Mouse (Mus musculus) G1E (cell line): ENCODE results near the gene Bex3. TPM values are rescaled to one million over a fixed set of nuclear protein-coding genes. Genes with fewer than 3 reads are reported as not detected.

Experiments used
- ATAC-seq: 2 replicates; pipeline ENCODE4 v1.8.0; 2016; ENCODE audit warnings: mild to moderate bottlenecking; ENCODE audit not compliant: insufficient number of reproducible peaks, poor library complexity, low FRiP score, severe bottlenecking; ENCODE audit errors: extremely low read depth
- DNase-seq: peaks from one replicate; pipeline ENCODE4 v3.0.0; 2012; ENCODE audit warnings: low spot score
- H3K27me3 ChIP-seq: 2 replicates; pipeline ENCODE4 v1.6.1; 2012; ENCODE audit warnings: mild to moderate bottlenecking, low read length, inconsistent platforms; ENCODE audit not compliant: insufficient read depth
- H3K36me3 ChIP-seq: replicated peaks from 2 replicates; pipeline ENCODE3; 2012; ENCODE audit warnings: mild to moderate bottlenecking, inconsistent platforms
- H3K4me1 ChIP-seq: 2 replicates; pipeline ENCODE4 v1.6.1; 2012; ENCODE audit warnings: low read depth, low read length, inconsistent platforms, mixed read lengths; ENCODE audit not compliant: insufficient read depth
- H3K4me3 ChIP-seq: 2 replicates; pipeline ENCODE4 v1.5.1; 2012; ENCODE audit warnings: low read depth, mild to moderate bottlenecking, inconsistent platforms, low read length, moderate library complexity, mixed read lengths
- H3K9me3 ChIP-seq: replicated peaks from 2 replicates; pipeline ENCODE4 v1.6.1; 2012; ENCODE audit warnings: inconsistent platforms
- CTCF ChIP-seq: IDR thresholded peaks from 2 replicates; pipeline ENCODE4 v1.5.1; 2012; ENCODE audit warnings: low read depth, low read length, inconsistent platforms, mixed read lengths
- GATA1 ChIP-seq: IDR thresholded peaks from 2 replicates; pipeline ENCODE4 v1.6.1; 2012; ENCODE audit warnings: borderline replicate concordance, low read length, inconsistent platforms, mixed read lengths
- GATA2 ChIP-seq: IDR thresholded peaks from 2 replicates; pipeline ENCODE4 v1.6.1; 2012; ENCODE audit warnings: low read depth, low read length, inconsistent platforms, borderline replicate concordance
- POLR2AphosphoS5 ChIP-seq: IDR thresholded peaks from 2 replicates; pipeline ENCODE4 v1.6.1; 2012; ENCODE audit warnings: low read depth, low read length, inconsistent platforms; ENCODE audit not compliant: insufficient replicate concordance
- TAL1 ChIP-seq: conservative IDR thresholded peaks from 2 replicates; pipeline ENCODE4 v1.6.1; 2012; ENCODE audit warnings: low read depth, low read length, inconsistent platforms, mixed read lengths
- polyA plus RNA-seq: library from polyadenylated mRNA; stranded (reverse); fragments of >175 nt; gene quantifications from 2 replicates; pipeline ENCODE4 v1.2.3, GENCODE M21; 2012
- total RNA-seq, 2 experiments: library from RNA; stranded (forward) in 1 of 2; stranded (reverse) in 1 of 2; fragments of 200-1000 nt in 1 of 2; fragments of >200 nt in 1 of 2; fragmentation: Nextera tagmentation in 1 of 2; gene quantifications; 2 replicates each; pipeline ENCODE4 v1.2.3; 2014 to 2017

Bex3 gene
- total and polyA plus RNA-seq, 3 experiments, result 233 to 525 (median 293) TPM

GRCm38 (mm10) chrX:136274542-136274941, 4.5 kb downstream of the Bex3 start:
- Histone ChIP-seq H3K36me3 (peaks cover 13% of the 10 kb centered on the region), H3K27me3 (no peaks in the 10 kb centered on the region), H3K4me3 (no peak overlapping the region), H3K4me1 (peaks cover 8% of the 10 kb centered on the region), H3K9me3 (no peaks in the 10 kb centered on the region)
- no peak for TF ChIP-seq GATA2
- no peak for TF ChIP-seq POLR2AphosphoS5
- no peak for TF ChIP-seq GATA1
- TF ChIP-seq TAL1, result no peak
- no peak for TF ChIP-seq CTCF
- DNase-seq, result no peak
- no peak for ATAC-seq

DNA sequence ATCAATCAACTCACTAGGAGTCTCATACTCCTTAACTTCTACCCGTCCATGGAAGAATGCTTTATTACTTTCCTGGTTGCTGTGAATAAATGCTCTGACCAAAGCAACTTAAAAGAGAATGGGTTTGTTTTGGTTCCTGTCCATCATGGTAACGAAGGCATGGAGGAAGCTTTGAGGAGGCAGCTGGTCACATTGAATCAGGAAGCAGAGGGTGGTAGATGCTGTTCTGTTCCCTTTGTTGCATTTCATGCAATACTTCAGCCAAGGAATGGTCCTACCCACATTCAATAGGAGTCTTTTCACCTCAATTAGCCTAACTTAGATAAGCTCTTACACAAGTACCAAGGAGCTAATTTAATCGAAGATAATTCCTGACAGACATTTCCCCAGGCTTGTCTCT, 5.3 kb downstream of the Bex3 start:
- no peak for TF ChIP-seq GATA2
- TF ChIP-seq POLR2AphosphoS5, result no peak
- no peak for TF ChIP-seq CTCF
- TF ChIP-seq TAL1, result no peak
- no peak for TF ChIP-seq GATA1
- no peaks in the 10 kb centered on the region for H3K9me3 ChIP-seq
- H3K27me3 ChIP-seq, result no peaks in the 10 kb centered on the region
- H3K4me1 ChIP-seq, result peaks cover 7% of the 10 kb centered on the region
- H3K36me3 ChIP-seq, result peaks cover 13% of the 10 kb centered on the region
- ATAC-seq, result no peak
- H3K4me3 ChIP-seq, result no peak overlapping the region
- no peak for DNase-seq

DNA sequence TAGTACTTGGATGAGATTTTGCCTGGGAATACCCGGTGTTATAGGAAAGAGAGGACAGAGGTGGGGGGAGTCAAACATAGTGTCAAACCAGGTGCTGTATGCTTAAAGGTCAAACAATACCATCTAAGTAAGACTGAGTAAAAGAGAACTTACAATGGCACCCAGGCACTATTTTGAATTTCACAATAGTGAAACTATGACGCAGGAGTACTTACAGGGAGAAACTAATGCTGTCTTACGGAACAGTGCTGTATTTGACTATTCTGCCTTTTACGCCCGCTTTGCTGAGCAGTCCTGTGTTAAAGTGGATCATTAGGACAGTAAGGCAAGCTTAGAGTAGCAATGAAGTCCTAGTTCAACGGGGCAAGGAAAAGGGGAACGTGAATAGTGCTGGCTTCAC, 7.5 kb downstream of the Bex3 start:
- Histone ChIP-seq H3K9me3 (no peaks in the 10 kb centered on the region), H3K4me1 (no peaks in the 10 kb centered on the region), H3K27me3 (no peaks in the 10 kb centered on the region), H3K4me3 (no peak overlapping the region), H3K36me3 (no peaks in the 10 kb centered on the region)
- ATAC-seq (no peak), DNase-seq (no peak)
- TF ChIP-seq GATA1, result no peak
- no peak for TF ChIP-seq CTCF
- TF ChIP-seq TAL1, result no peak
- no peak for TF ChIP-seq GATA2
- no peak for TF ChIP-seq POLR2AphosphoS5

DNA sequence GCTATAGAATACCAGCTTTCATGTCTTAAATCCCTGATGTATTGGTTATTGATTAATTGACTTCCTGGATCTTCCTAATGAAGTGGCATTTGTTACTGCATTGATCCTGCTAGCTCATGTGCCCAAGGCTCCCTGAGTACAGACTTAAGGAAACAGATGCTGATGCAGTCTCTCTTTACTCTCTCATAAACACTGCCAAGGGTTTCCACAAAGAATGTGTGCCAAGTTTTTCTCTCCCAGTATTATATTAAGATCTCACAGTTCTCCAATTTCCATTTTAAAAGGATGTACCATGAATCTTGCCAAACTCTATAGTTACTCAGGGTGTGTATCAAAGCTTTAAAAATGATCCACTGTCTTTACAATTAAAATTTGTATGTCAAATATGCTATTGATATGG, 8.3 kb downstream of the Bex3 start:
- no peak for ATAC-seq

DNA sequence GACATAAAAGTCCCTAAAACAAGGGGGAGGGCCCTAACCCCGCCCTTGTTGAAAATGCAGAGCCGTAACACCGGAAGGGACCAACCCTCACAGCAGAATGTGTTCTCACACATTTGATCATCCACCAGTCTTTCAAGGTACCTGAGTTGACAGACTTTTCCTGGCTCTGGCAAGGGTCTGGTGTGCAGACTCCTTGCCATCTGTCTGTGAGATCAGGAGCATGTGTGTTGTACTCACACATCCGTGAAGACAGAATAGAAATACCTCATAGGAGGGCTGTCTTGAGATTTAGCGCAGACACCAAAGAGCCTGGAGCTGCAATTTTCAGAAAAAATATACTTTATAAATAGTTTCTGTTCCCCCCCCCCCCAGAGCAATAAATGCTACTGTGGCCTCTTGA, 9.4 kb downstream of the Bex3 start:
- Histone ChIP-seq H3K4me3 (no peak overlapping the region), H3K27me3 (no peaks in the 10 kb centered on the region), H3K4me1 (no peaks in the 10 kb centered on the region), H3K36me3 (no peaks in the 10 kb centered on the region), H3K9me3 (no peaks in the 10 kb centered on the region)
- ATAC-seq (no peak), DNase-seq (no peak)
- no peak for TF ChIP-seq POLR2AphosphoS5
- no peak for TF ChIP-seq GATA2

More for the DNA sequence above, 8.3 kb downstream of the Bex3 start:
- DNase-seq, result no peak
- Histone ChIP-seq H3K27me3 (no peaks in the 10 kb centered on the region), H3K4me1 (no peaks in the 10 kb centered on the region), H3K36me3 (no peaks in the 10 kb centered on the region), H3K9me3 (no peaks in the 10 kb centered on the region), H3K4me3 (no peak overlapping the region)
- no peak for TF ChIP-seq GATA2
- no peak for TF ChIP-seq TAL1
- no peak for TF ChIP-seq GATA1
- no peak for TF ChIP-seq CTCF
- TF ChIP-seq POLR2AphosphoS5, result no peak

DNA sequence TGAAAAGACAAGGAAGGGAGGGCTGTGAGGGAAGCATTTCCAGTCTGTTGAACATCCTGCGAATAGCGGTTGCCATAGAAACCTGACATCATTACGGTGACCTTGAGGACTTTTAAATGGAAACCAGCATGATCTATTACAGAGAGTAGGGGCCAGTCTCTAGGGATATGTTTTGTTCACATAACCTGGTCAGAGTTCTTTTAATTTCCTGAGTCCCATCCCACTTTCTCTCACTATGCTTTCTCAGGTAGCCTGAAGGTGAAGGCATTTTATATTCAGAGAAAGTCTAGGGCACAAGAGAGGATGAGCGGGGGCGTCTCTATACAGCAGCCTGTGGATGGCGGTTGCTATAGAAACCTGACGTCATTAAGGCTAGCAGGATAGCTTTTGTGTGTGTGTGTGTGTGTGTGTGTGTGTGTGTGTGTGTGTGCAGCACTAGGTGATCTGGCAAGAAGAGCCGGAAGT, 20.8 kb downstream of the Bex3 start:
- no peaks in the 10 kb centered on the region for H3K36me3 ChIP-seq
- ATAC-seq (no peak), DNase-seq (no peak)
- no peaks in the 10 kb centered on the region for H3K27me3 ChIP-seq
- no peak for TF ChIP-seq GATA2
- no peak for TF ChIP-seq CTCF
- TF ChIP-seq POLR2AphosphoS5, result no peak
- no peak for TF ChIP-seq GATA1
- no peak for TF ChIP-seq TAL1
- no peak overlapping the region for H3K4me3 ChIP-seq
- no peaks in the 10 kb centered on the region for H3K9me3 ChIP-seq
- H3K4me1 ChIP-seq, result peaks cover 2% of the 10 kb centered on the region; the same call in 1 of the 2 replicates

- Histone ChIP-seq H3K27me3 (no peaks in the 10 kb centered on the region), H3K4me1 (no peaks in the 10 kb centered on the region), H3K4me3 (no peak overlapping the region), H3K9me3 (no peaks in the 10 kb centered on the region), H3K36me3 (no peaks in the 10 kb centered on the region)
- ATAC-seq, result no peak
- no peak for DNase-seq
- 0 out of 2 replicates have a peak, but pooled peaks have one; percentile 6 for TF ChIP-seq CTCF
- TF ChIP-seq POLR2AphosphoS5, result no peak
- no peak for TF ChIP-seq TAL1
Observed at GRCm38 (mm10) chrX:136304295-136304694, 34.2 kb downstream of the Bex3 start.
